Mouse (Mus musculus) midbrain, embryonic 14.5 days (tissue): ENCODE data around the gene Dnajc5. TPM values are rescaled to one million over a fixed set of nuclear protein-coding genes. Genes with fewer than 3 reads are reported as not detected.

Experiments used
- ATAC-seq: fragments of 200-750 bp; cut with Nextera tagmentation; 2 replicates; pipeline ENCODE4 v1.8.0; 2017; ENCODE audit warnings: moderate number of reproducible peaks, moderate library complexity; ENCODE audit not compliant: low FRiP score, low TSS enrichment
- DNase-seq: peaks from one replicate; pipeline ENCODE4 v3.0.0-alpha.2; 2015
- H3K27ac ChIP-seq: fragments of 300-500 bp; sonication (generic); replicated peaks from 2 replicates; pipeline ENCODE4 v1.5.1; 2014; ENCODE audit warnings: mild to moderate bottlenecking, low read depth, low read length, moderate library complexity
- H3K27me3 ChIP-seq: fragments of 300-500 bp; sonication (generic); 2 replicates; pipeline ENCODE4 v1.6.1; 2014; ENCODE audit warnings: low read length, control low read depth, mixed read lengths; ENCODE audit not compliant: control insufficient read depth, insufficient read depth
- H3K36me3 ChIP-seq: fragments of 300-500 bp; sonication (generic); 2 replicates; pipeline ENCODE4 v1.6.1; 2014; ENCODE audit warnings: low read length, control low read depth; ENCODE audit not compliant: control insufficient read depth, insufficient read depth
- H3K4me1 ChIP-seq: fragments of 300-500 bp; sonication (generic); 2 replicates; pipeline ENCODE4 v1.6.1; 2014; ENCODE audit warnings: mild to moderate bottlenecking, antibody characterized with exemption, low read length, control low read depth; ENCODE audit not compliant: control insufficient read depth, insufficient read depth
- H3K4me2 ChIP-seq: fragments of 300-500 bp; sonication (generic); 2 replicates; pipeline ENCODE4 v1.6.1; 2014; ENCODE audit warnings: mild to moderate bottlenecking, low read length, moderate library complexity
- H3K4me3 ChIP-seq: fragments of 300-500 bp; sonication (generic); replicated peaks from 2 replicates; pipeline ENCODE4 v1.5.1; 2014; ENCODE audit warnings: low read depth, low read length
- H3K9ac ChIP-seq: fragments of 300-500 bp; sonication (generic); replicated peaks from 2 replicates; pipeline ENCODE4 v1.6.1; 2014; ENCODE audit warnings: mild to moderate bottlenecking, low read length, moderate library complexity
- H3K9me3 ChIP-seq: fragments of 300-500 bp; sonication (generic); 2 replicates; pipeline ENCODE4 v1.6.1; 2016; ENCODE audit warnings: low read length, control low read depth, mixed read lengths; ENCODE audit not compliant: control insufficient read depth
- WGBS: fragments of 180-500 bp; shearing (Covaris S2); extraction: QIAGEN DNeasy Blood & Tissue Kit; methylation state at CpG from one replicate; pipeline ENCODE4 v1.1.7; 2014; 5-methylcytosine and 5-hydroxymethylcytosine counted together
- polyA plus RNA-seq: library from polyadenylated mRNA; unstranded; fragments of >200 nt; fragmentation: Nextera tagmentation; extraction: Ambion mirVana; gene quantifications from 2 replicates; pipeline ENCODE4 v1.2.1, GENCODE M21; 2014

Gene Dnajc5
- 189 and 233 TPM in 2 replicates for polyA plus RNA-seq

- peak within 1 kb of the TSS; percentile 89 for H3K9ac ChIP-seq
Observed at GRCm38 (mm10) chr2:181520118-181520935, at the start of gene Dnajc5. TSS of gene Dnajc5 (plus strand) at chr2:181520485.

GRCm38 (mm10) chr2:181471246-181471645 lies 49.0 kb upstream of the Dnajc5 start:
- Histone ChIP-seq H3K27ac (no peak overlapping the region), H3K27me3 (no peaks in the 10 kb centered on the region), H3K4me3 (no peak overlapping the region), H3K9me3 (no peaks in the 10 kb centered on the region), H3K36me3 (no peaks in the 10 kb centered on the region), H3K9ac (no peak overlapping the region), H3K4me1 (no peaks in the 10 kb centered on the region), H3K4me2 (no peak overlapping the region)
- WGBS, result 60% methylated on average over 5 of the region's 5 CpGs
- DNase-seq (no peak), ATAC-seq (no peak)

More at GRCm38 (mm10) chr2:181520118-181520935, at the start of gene Dnajc5:
- Histone ChIP-seq H3K9me3 (no peaks in the 10 kb centered on the region), H3K4me1 (peaks cover 24% of the 10 kb centered on the region), H3K36me3 (peaks cover 24% of the 10 kb centered on the region), H3K27me3 (no peaks in the 10 kb centered on the region), H3K27ac (peak within 1 kb of the TSS; percentile 95), H3K4me3 (peak within 1 kb of the TSS; percentile 94), H3K4me2 (peak within 1 kb of the TSS; percentile 67)
- DNase-seq, result peak; percentile 99
- WGBS, result under 1% methylated on average over 72 of the region's 74 CpGs
- ATAC-seq, result peak; percentile 97

GRCm38 (mm10) chr2:181472256-181472827 lies 47.9 kb upstream of the Dnajc5 start:
- no peak for DNase-seq

GRCm38 (mm10) chr2:181483120-181483519 lies 37.2 kb upstream of the Dnajc5 start:
- H3K27ac ChIP-seq, result no peak overlapping the region
- H3K4me1 ChIP-seq, result no peaks in the 10 kb centered on the region
- H3K36me3 ChIP-seq, result no peaks in the 10 kb centered on the region
- DNase-seq, result no peak
- 51% methylated on average over 2 of the region's 2 CpGs for WGBS
- ATAC-seq, result no peak
- no peaks in the 10 kb centered on the region for H3K9me3 ChIP-seq
- no peak overlapping the region for H3K9ac ChIP-seq
- no peaks in the 10 kb centered on the region for H3K27me3 ChIP-seq
- no peak overlapping the region for H3K4me3 ChIP-seq
- H3K4me2 ChIP-seq, result no peak overlapping the region

More at GRCm38 (mm10) chr2:181472256-181472827, 47.9 kb upstream of the Dnajc5 start:
- WGBS, result 82% methylated on average over 1 of the region's 1 CpGs
- H3K4me2 ChIP-seq, result no peak overlapping the region
- H3K27ac ChIP-seq, result no peak overlapping the region
- H3K4me3 ChIP-seq, result no peak overlapping the region
- H3K9me3 ChIP-seq, result no peaks in the 10 kb centered on the region
- H3K27me3 ChIP-seq, result no peaks in the 10 kb centered on the region
- H3K9ac ChIP-seq, result no peak overlapping the region
- ATAC-seq, result no peak
- H3K4me1 ChIP-seq, result no peaks in the 10 kb centered on the region
- no peaks in the 10 kb centered on the region for H3K36me3 ChIP-seq

- DNase-seq (peak; percentile 31), ATAC-seq (no peak)
- Histone ChIP-seq H3K27me3 (no peaks in the 10 kb centered on the region), H3K4me1 (no peaks in the 10 kb centered on the region), H3K27ac (no peak overlapping the region), H3K36me3 (no peaks in the 10 kb centered on the region), H3K4me3 (no peak overlapping the region), H3K4me2 (no peak overlapping the region), H3K9me3 (no peaks in the 10 kb centered on the region), H3K9ac (no peak overlapping the region)
- 40% methylated on average over 7 of the region's 7 CpGs for WGBS
Observed at GRCm38 (mm10) chr2:181483562-181484318, 36.5 kb upstream of the Dnajc5 start.

GRCm38 (mm10) chr2:181484456-181485233 lies 35.6 kb upstream of the Dnajc5 start:
- H3K4me3 ChIP-seq, result no peak overlapping the region
- 72% methylated on average over 6 of the region's 6 CpGs for WGBS
- ATAC-seq, result no peak
- no peaks in the 10 kb centered on the region for H3K27me3 ChIP-seq
- no peak overlapping the region for H3K4me2 ChIP-seq
- H3K9me3 ChIP-seq, result no peaks in the 10 kb centered on the region
- no peak overlapping the region for H3K9ac ChIP-seq
- H3K27ac ChIP-seq, result no peak overlapping the region
- no peaks in the 10 kb centered on the region for H3K4me1 ChIP-seq
- H3K36me3 ChIP-seq, result no peaks in the 10 kb centered on the region
- no peak for DNase-seq

GRCm38 (mm10) chr2:181485741-181486140 lies 34.5 kb upstream of the Dnajc5 start:
- DNase-seq (no peak), ATAC-seq (no peak)
- no peak overlapping the region for H3K9ac ChIP-seq
- no peaks in the 10 kb centered on the region for H3K36me3 ChIP-seq
- 30% methylated on average over 1 of the region's 1 CpGs for WGBS
- no peaks in the 10 kb centered on the region for H3K27me3 ChIP-seq
- H3K27ac ChIP-seq, result no peak overlapping the region
- H3K4me2 ChIP-seq, result no peak overlapping the region
- H3K4me3 ChIP-seq, result no peak overlapping the region
- no peaks in the 10 kb centered on the region for H3K4me1 ChIP-seq
- H3K9me3 ChIP-seq, result no peaks in the 10 kb centered on the region
